Mouse (Mus musculus) MN1 (cell line): ENCODE measurements around the gene Gadd45g.

Experiments
- DNase-seq: peaks from one replicate; pipeline ENCODE4 v3.0.0-alpha.2; 2016; ENCODE audit warnings: low spot score

Gadd45g gene

DNA sequence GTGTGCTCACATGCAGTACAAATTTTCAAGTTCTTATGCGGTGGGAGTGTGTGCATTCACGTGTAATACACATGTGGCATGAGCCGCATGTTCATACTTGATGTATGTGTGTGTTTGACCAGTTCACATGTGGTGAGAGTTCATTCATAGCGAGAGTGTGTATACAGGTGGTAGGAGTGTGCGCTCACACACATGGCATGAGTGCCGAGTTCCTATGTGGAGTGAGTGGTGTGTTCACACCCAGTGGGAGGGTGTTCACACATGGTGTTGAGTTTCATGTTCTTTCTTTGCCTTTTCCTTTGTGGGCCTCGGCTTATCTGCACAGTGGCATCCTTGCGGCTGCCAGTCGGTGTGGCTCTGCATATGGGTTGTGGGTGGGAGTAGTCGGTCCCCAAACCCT is 39.1 kb downstream of the Gadd45g start:
- no peak for DNase-seq

DNA sequence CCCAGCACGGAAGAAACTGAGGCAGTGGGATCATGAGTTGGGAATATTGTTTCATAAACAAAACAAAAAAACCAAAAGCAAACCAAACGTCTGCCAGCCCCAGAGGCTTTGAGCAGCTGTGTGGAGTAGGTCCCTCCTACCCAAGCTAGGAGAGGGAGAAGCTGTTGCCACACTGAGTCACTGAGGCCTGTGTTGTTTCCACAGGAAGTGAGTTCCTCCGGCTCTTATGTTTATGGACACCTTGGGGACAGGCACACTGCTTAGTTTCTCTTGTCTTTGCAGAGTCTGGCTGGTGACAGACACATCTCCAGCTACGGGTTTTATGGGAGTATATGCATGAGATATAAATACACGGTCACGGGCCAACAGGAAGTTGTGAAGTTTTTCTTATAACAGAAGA is 39.6 kb downstream of the Gadd45g start:
- no peak for DNase-seq

DNA sequence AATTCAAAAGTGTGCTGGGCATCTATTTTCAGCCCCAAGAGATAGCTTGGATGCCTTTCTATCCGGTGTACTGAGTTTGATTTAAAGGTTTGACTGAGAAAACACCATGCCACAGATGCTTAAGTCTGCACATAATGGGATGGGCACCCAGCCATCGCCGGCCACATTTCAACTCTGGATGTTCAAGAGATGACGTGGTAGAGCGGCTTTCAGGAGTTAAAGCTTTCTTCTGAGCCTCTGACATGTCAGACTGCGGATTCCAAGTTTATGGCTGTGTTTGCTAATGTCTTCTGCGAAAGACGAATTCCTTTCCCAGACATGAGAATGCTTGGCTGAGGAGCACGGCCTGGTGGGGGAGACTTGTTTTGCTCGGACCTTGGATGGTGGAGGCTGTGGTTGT is 40.2 kb downstream of the Gadd45g start:
- DNase-seq = no peak

- DNase-seq = peak; percentile 27
These were observed 41.9 kb downstream of the Gadd45g start for GRCm38 (mm10) chr13:51888426-51888825.

GRCm38 (mm10) chr13:51891825-51892532 is 45.5 kb downstream of the Gadd45g start:
- peak; percentile 23 for DNase-seq

GRCm38 (mm10) chr13:51897579-51897978 is 51.1 kb downstream of the Gadd45g start:
- DNase-seq = no peak
